Mouse (Mus musculus) liver, embryonic 16.5 days (tissue): Measurements from ENCODE around the gene Srek1ip1. TPM values are rescaled to one million over a fixed set of nuclear protein-coding genes. Genes with fewer than 3 reads are reported as not detected.

Experiments
- ATAC-seq: fragments of 200-750 bp; cut with Nextera tagmentation; 2 replicates; pipeline ENCODE4 v1.8.0; 2017; ENCODE audit warnings: low read depth, mild to moderate bottlenecking, moderate number of reproducible peaks, moderate library complexity
- H3K27ac ChIP-seq: fragments of 300-500 bp; sonication (generic); 2 replicates; pipeline ENCODE4 v1.5.1; 2014; ENCODE audit warnings: mild to moderate bottlenecking, low read length
- H3K27me3 ChIP-seq: fragments of 300-500 bp; sonication (generic); 2 replicates; pipeline ENCODE4 v1.6.1; 2014; ENCODE audit warnings: low read depth, low read length, mixed read lengths; ENCODE audit not compliant: control insufficient read depth, insufficient read depth
- H3K36me3 ChIP-seq: fragments of 300-500 bp; sonication (generic); 2 replicates; pipeline ENCODE4 v1.6.1; 2014; ENCODE audit warnings: mild to moderate bottlenecking; ENCODE audit not compliant: control insufficient read depth, insufficient read depth
- H3K4me1 ChIP-seq: fragments of 300-500 bp; sonication (generic); 2 replicates; pipeline ENCODE4 v1.6.1; 2014; ENCODE audit warnings: low read depth, low read length, mixed read lengths; ENCODE audit not compliant: control insufficient read depth
- H3K4me2 ChIP-seq: fragments of 300-500 bp; sonication (generic); 2 replicates; pipeline ENCODE4 v1.6.1; 2014; ENCODE audit warnings: low read depth, low read length, mixed read lengths
- H3K4me3 ChIP-seq: fragments of 300-500 bp; sonication (generic); 2 replicates; pipeline ENCODE4 v1.5.1; 2014; ENCODE audit warnings: low read depth, mild to moderate bottlenecking, low read length
- H3K9ac ChIP-seq: fragments of 300-500 bp; sonication (generic); 2 replicates; pipeline ENCODE4 v1.6.1; 2014; ENCODE audit warnings: low read depth, low read length
- H3K9me3 ChIP-seq: fragments of 300-500 bp; sonication (generic); replicated peaks from 2 replicates; pipeline ENCODE4 v1.6.1; 2016; ENCODE audit warnings: low read length; ENCODE audit not compliant: control insufficient read depth
- WGBS: fragments of 180-500 bp; shearing (Covaris S2); extraction: QIAGEN DNeasy Blood & Tissue Kit; methylation state at CpG from one replicate; pipeline ENCODE4 v1.1.7; 2014; ENCODE audit not compliant: insufficient replicate concordance; 5-methylcytosine and 5-hydroxymethylcytosine counted together
- polyA plus RNA-seq: library from polyadenylated mRNA; unstranded; fragments of >200 nt; fragmentation: Nextera tagmentation; extraction: Ambion mirVana; gene quantifications from 2 replicates; pipeline ENCODE4 v1.2.1, GENCODE M21; 2015

The Srek1ip1 gene
- polyA plus RNA-seq: 7.8 and 7.9 TPM in 2 replicates

- Histone ChIP-seq H3K4me2 (no peak within 1 kb of the TSS), H3K36me3 (no peaks in the 10 kb centered on the region), H3K27me3 (no peaks in the 10 kb centered on the region), H3K27ac (no peak within 1 kb of the TSS), H3K4me3 (no peak within 1 kb of the TSS), H3K4me1 (no peaks in the 10 kb centered on the region), H3K9me3 (no peaks in the 10 kb centered on the region), H3K9ac (no peak within 1 kb of the TSS)
- no peak for ATAC-seq
- 82% methylated on average over 11 of the region's 11 CpGs for WGBS
These were observed at the start of gene Srek1ip1 for GRCm38 (mm10) chr13:104792184-104792583. Gene Srek1ip1 (plus strand): TSS chr13:104792484.

DNA sequence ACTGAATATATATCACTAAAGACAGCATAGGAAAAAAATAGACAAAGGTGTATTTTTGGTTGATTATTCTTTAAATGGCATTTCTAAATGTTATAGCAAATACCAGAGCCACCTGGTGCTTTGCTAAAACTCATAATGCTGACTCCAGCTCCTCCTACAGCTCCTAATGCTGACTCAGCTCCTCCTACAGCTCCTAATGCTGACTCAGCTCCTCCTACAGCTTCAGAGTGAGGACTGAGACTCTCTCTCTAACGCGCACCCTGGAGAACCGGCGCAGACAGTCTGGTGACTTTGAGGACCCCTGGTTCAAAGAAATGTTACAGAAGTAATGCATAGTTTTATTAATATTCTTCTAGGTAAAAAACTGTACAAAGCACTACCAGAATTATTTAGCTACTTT lies 49.4 kb upstream of the Srek1ip1 start:
- Histone ChIP-seq H3K27me3 (no peaks in the 10 kb centered on the region), H3K4me2 (no peak overlapping the region), H3K27ac (no peak overlapping the region), H3K4me3 (no peak overlapping the region), H3K36me3 (no peaks in the 10 kb centered on the region), H3K4me1 (no peaks in the 10 kb centered on the region), H3K9ac (no peak overlapping the region), H3K9me3 (no peaks in the 10 kb centered on the region)
- 83% methylated on average over 4 of the region's 4 CpGs for WGBS
- ATAC-seq: no peak

DNA sequence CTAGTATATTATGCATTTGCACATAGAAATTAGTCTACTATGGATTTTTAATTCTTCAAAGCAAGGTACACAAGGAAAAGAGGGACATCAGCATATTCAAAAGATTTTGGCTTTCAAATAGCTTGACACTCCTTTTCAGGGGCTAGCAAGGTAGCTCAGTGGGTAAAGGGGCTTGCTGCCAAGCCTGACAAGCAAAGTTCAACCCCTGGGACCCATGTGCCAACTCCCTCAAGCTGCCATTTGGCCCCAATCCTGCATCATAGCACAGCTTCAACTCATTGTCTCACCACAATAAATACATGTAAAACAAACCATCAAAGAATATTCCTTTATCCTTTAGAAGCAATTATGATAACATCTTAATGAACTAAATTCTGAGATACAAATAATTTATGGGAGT lies 45.3 kb upstream of the Srek1ip1 start:
- no peak overlapping the region for H3K27ac ChIP-seq
- H3K9me3 ChIP-seq: no peaks in the 10 kb centered on the region
- no peaks in the 10 kb centered on the region for H3K36me3 ChIP-seq
- H3K4me1 ChIP-seq: no peaks in the 10 kb centered on the region; the same call in 1 of the 2 replicates
- no peak overlapping the region for H3K4me2 ChIP-seq
- no peak overlapping the region for H3K9ac ChIP-seq
- no peak for ATAC-seq
- no peak overlapping the region for H3K4me3 ChIP-seq
- H3K27me3 ChIP-seq: no peaks in the 10 kb centered on the region

- Histone ChIP-seq H3K4me2 (no peak overlapping the region), H3K9me3 (no peaks in the 10 kb centered on the region), H3K36me3 (no peaks in the 10 kb centered on the region), H3K27ac (no peak overlapping the region), H3K4me3 (no peak overlapping the region), H3K27me3 (no peaks in the 10 kb centered on the region), H3K4me1 (no peaks in the 10 kb centered on the region), H3K9ac (no peak overlapping the region)
- 78% methylated on average over 1 of the region's 1 CpGs for WGBS
- ATAC-seq: no peak
These were observed 32.9 kb upstream of the Srek1ip1 start for GRCm38 (mm10) chr13:104759381-104759780.

GRCm38 (mm10) chr13:104762401-104762800 lies 29.9 kb upstream of the Srek1ip1 start:
- Histone ChIP-seq H3K36me3 (no peaks in the 10 kb centered on the region), H3K27me3 (no peaks in the 10 kb centered on the region), H3K27ac (no peak overlapping the region), H3K4me1 (no peaks in the 10 kb centered on the region), H3K4me3 (no peak overlapping the region), H3K9ac (no peak overlapping the region), H3K9me3 (no peaks in the 10 kb centered on the region), H3K4me2 (no peak overlapping the region)
- 73% methylated on average over 4 of the region's 4 CpGs for WGBS
- ATAC-seq: no peak

DNA sequence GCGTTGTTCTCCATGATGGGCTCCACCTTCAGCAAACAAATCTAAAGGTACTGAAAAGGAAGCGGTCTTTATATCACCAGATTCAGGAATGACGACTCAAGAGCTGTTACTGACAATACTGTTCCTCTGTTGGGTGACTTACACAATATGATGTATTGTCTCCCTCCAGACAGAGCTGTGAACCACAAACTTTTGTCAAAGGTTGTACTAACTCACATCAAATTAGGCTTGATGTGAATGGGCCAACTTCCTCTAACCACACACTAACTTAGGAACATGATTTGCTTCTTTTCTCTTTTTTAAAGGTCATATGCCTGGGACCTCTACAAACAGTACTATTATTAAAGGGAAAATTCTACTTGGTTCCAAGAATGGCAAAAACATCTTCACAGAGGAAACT lies 29.1 kb upstream of the Srek1ip1 start:
- Histone ChIP-seq H3K9ac (no peak overlapping the region), H3K4me1 (no peaks in the 10 kb centered on the region), H3K9me3 (no peaks in the 10 kb centered on the region), H3K36me3 (no peaks in the 10 kb centered on the region), H3K4me2 (no peak overlapping the region), H3K4me3 (no peak overlapping the region), H3K27me3 (no peaks in the 10 kb centered on the region), H3K27ac (no peak overlapping the region)
- 71% methylated on average over 3 of the region's 3 CpGs for WGBS
- no peak for ATAC-seq

- Histone ChIP-seq H3K27me3 (no peaks in the 10 kb centered on the region), H3K9me3 (no peaks in the 10 kb centered on the region), H3K9ac (no peak overlapping the region), H3K4me2 (no peak overlapping the region), H3K4me3 (no peak overlapping the region), H3K27ac (no peak overlapping the region), H3K36me3 (no peaks in the 10 kb centered on the region), H3K4me1 (no peaks in the 10 kb centered on the region)
- ATAC-seq: no peak
- 23% methylated on average over 1 of the region's 1 CpGs for WGBS
These were observed 13.1 kb upstream of the Srek1ip1 start for GRCm38 (mm10) chr13:104779104-104779670.

GRCm38 (mm10) chr13:104787260-104787659 lies 5.0 kb upstream of the Srek1ip1 start:
- H3K27ac ChIP-seq: no peak overlapping the region
- WGBS: 83% methylated on average over 4 of the region's 4 CpGs
- H3K4me1 ChIP-seq: no peaks in the 10 kb centered on the region
- no peaks in the 10 kb centered on the region for H3K36me3 ChIP-seq
- H3K9ac ChIP-seq: no peak overlapping the region
- no peaks in the 10 kb centered on the region for H3K9me3 ChIP-seq
- H3K4me3 ChIP-seq: no peak overlapping the region
- no peak overlapping the region for H3K4me2 ChIP-seq
- ATAC-seq: no peak
- no peaks in the 10 kb centered on the region for H3K27me3 ChIP-seq

GRCm38 (mm10) chr13:104789663-104790062 lies 2.6 kb upstream of the Srek1ip1 start:
- Histone ChIP-seq H3K4me1 (no peaks in the 10 kb centered on the region), H3K36me3 (no peaks in the 10 kb centered on the region), H3K9ac (no peak overlapping the region), H3K4me3 (no peak overlapping the region), H3K27me3 (no peaks in the 10 kb centered on the region), H3K9me3 (no peaks in the 10 kb centered on the region), H3K27ac (no peak overlapping the region), H3K4me2 (no peak overlapping the region)
- no peak for ATAC-seq
- WGBS: 12% methylated on average over 2 of the region's 2 CpGs
